Mouse (Mus musculus) embryo, embryonic 10.5 days (tissue): ENCODE results near the gene Wnt5b.

Experiments
- DNase-seq: peaks from one replicate; pipeline ENCODE4 v3.0.0-alpha.2; 2015; ENCODE audit warnings: low spot score

Gene Wnt5b

GRCm38 (mm10) chr6:119417354-119417753 lies 126.8 kb downstream of the Wnt5b start, which contains the start of gene Adipor2:
TSS of gene Adipor2 (minus strand) at chr6:119417704.
- DNase-seq, result peak; percentile 88

- DNase-seq, result no peak
These were observed 127.5 kb downstream of the Wnt5b start for GRCm38 (mm10) chr6:119416643-119417042.

- no peak for DNase-seq
These were observed 129.7 kb downstream of the Wnt5b start for GRCm38 (mm10) chr6:119414262-119415043.

GRCm38 (mm10) chr6:119412588-119412987 lies 131.6 kb downstream of the Wnt5b start:
- DNase-seq, result no peak

GRCm38 (mm10) chr6:119411511-119411910 lies 132.6 kb downstream of the Wnt5b start:
- DNase-seq, result no peak

GRCm38 (mm10) chr6:119409766-119410165 lies 134.4 kb downstream of the Wnt5b start:
- DNase-seq, result no peak

- DNase-seq, result no peak
These were observed 135.6 kb downstream of the Wnt5b start for GRCm38 (mm10) chr6:119408582-119408981.

- DNase-seq, result no peak
These were observed 136.3 kb downstream of the Wnt5b start for GRCm38 (mm10) chr6:119407818-119408217.

- no peak for DNase-seq
These were observed 137.6 kb downstream of the Wnt5b start for GRCm38 (mm10) chr6:119406528-119406927.

GRCm38 (mm10) chr6:119405310-119405709 lies 138.8 kb downstream of the Wnt5b start:
- DNase-seq, result no peak

GRCm38 (mm10) chr6:119404854-119405253 lies 139.3 kb downstream of the Wnt5b start:
- no peak for DNase-seq

GRCm38 (mm10) chr6:119402976-119403375 lies 141.2 kb downstream of the Wnt5b start:
- no peak for DNase-seq

GRCm38 (mm10) chr6:119401545-119402304 lies 142.4 kb downstream of the Wnt5b start:
- no peak for DNase-seq

- DNase-seq, result no peak
These were observed 143.5 kb downstream of the Wnt5b start for GRCm38 (mm10) chr6:119400649-119401048.

- no peak for DNase-seq
These were observed 144.8 kb downstream of the Wnt5b start for GRCm38 (mm10) chr6:119399371-119399770.

- no peak for DNase-seq
These were observed 147.9 kb downstream of the Wnt5b start for GRCm38 (mm10) chr6:119396309-119396634.

- DNase-seq, result no peak
These were observed 148.5 kb downstream of the Wnt5b start for GRCm38 (mm10) chr6:119395421-119396308.

- no peak for DNase-seq
These were observed 151.3 kb downstream of the Wnt5b start for GRCm38 (mm10) chr6:119392836-119393235.

- no peak for DNase-seq
These were observed 153.4 kb downstream of the Wnt5b start for GRCm38 (mm10) chr6:119390728-119391127.

GRCm38 (mm10) chr6:119389089-119389488 lies 155.1 kb downstream of the Wnt5b start:
- DNase-seq, result peak; percentile 57

GRCm38 (mm10) chr6:119388650-119389012 lies 155.5 kb downstream of the Wnt5b start:
- DNase-seq, result peak; percentile 99
